Mouse (Mus musculus): ENCODE results near the gene Emilin2. TPM values are rescaled to one million over a fixed set of nuclear protein-coding genes. Genes with fewer than 3 reads are reported as not detected.

Gene Emilin2
- polyA plus RNA-seq, 1 experiment, result 7.9 TPM

GRCm38 (mm10) chr17:71206136-71206893 is 105.5 kb downstream of the Emilin2 start:
- TF ChIP-seq MAX (IDR thresholded peaks at IDR 0.05), result no peak
- TF ChIP-seq USF1 (IDR thresholded peaks at IDR 0.05; ENCODE audit: low read depth), result no peak
- no peak for TF ChIP-seq CTCF (IDR thresholded peaks at IDR 0.05; ENCODE audit: control insufficient read depth, insufficient read depth, insufficient read length)
- no peak for TF ChIP-seq CEBPB (IDR thresholded peaks at IDR 0.05; ENCODE audit: low read depth)
- Histone ChIP-seq H3K79me2 (ENCODE audit: control insufficient read depth, insufficient read depth) (peaks cover 94% of the 10 kb centered on the region), H3K79me3 (ENCODE audit: low read depth) (peaks cover 48% of the 10 kb centered on the region), H3K4me3 (ENCODE audit: insufficient read depth, poor library complexity, severe bottlenecking) (no peak overlapping the region), H3ac (ENCODE audit: control insufficient read depth, insufficient read length, low read depth) (no peak overlapping the region), H3K27me3 (ENCODE audit: control insufficient read depth, insufficient read depth, insufficient read length) (no peaks in the 10 kb centered on the region), H3K36me3 (ENCODE audit: control insufficient read depth, insufficient read depth) (peaks cover 7% of the 10 kb centered on the region)

GRCm38 (mm10) chr17:71204809-71205091 is 107.0 kb downstream of the Emilin2 start:
- peaks cover 52% of the 10 kb centered on the region for H3K79me3 ChIP-seq (ENCODE audit: low read depth)
- H3K27me3 ChIP-seq (ENCODE audit: control insufficient read depth, insufficient read depth, insufficient read length), result no peaks in the 10 kb centered on the region
- TF ChIP-seq MAX (IDR thresholded peaks at IDR 0.05), result no peak
- no peak for TF ChIP-seq CTCF (IDR thresholded peaks at IDR 0.05; ENCODE audit: control insufficient read depth, insufficient read depth, insufficient read length)
- no peak for TF ChIP-seq MYOD1 (IDR thresholded peaks at IDR 0.05; ENCODE audit: control insufficient read depth, insufficient read length, low read depth)
- TF ChIP-seq CEBPB (IDR thresholded peaks at IDR 0.05; ENCODE audit: low read depth), result no peak
- no peak for TF ChIP-seq MYOG (IDR thresholded peaks at IDR 0.05; ENCODE audit: control insufficient read depth, extremely low read depth, insufficient read length)
- no peak for TF ChIP-seq FOSL1 (IDR thresholded peaks at IDR 0.05; ENCODE audit: insufficient read depth, low read length, poor library complexity, severe bottlenecking)
- no peak for TF ChIP-seq USF1 (IDR thresholded peaks at IDR 0.05; ENCODE audit: low read depth)
- H3K79me2 ChIP-seq (ENCODE audit: control insufficient read depth, insufficient read depth), result peaks cover 94% of the 10 kb centered on the region
- no peak overlapping the region for H3K4me3 ChIP-seq (ENCODE audit: insufficient read depth, poor library complexity, severe bottlenecking)
- H3ac ChIP-seq (ENCODE audit: control insufficient read depth, insufficient read length, low read depth), result no peak overlapping the region
- peaks cover 7% of the 10 kb centered on the region for H3K36me3 ChIP-seq (ENCODE audit: control insufficient read depth, insufficient read depth)

- Histone ChIP-seq H3K27me3 (ENCODE audit: control insufficient read depth, insufficient read depth, insufficient read length) (no peaks in the 10 kb centered on the region), H3K36me3 (ENCODE audit: control insufficient read depth, insufficient read depth) (peaks cover 7% of the 10 kb centered on the region), H3ac (ENCODE audit: control insufficient read depth, insufficient read length, low read depth) (no peak overlapping the region), H3K4me3 (ENCODE audit: insufficient read depth, poor library complexity, severe bottlenecking) (no peak overlapping the region), H3K79me2 (ENCODE audit: control insufficient read depth, insufficient read depth) (peaks cover 94% of the 10 kb centered on the region), H3K79me3 (ENCODE audit: low read depth) (peaks cover 52% of the 10 kb centered on the region)
- TF ChIP-seq MYOG (IDR thresholded peaks at IDR 0.05; ENCODE audit: control insufficient read depth, extremely low read depth, insufficient read length) (no peak), MAX (IDR thresholded peaks at IDR 0.05) (no peak), MYOD1 (IDR thresholded peaks at IDR 0.05; ENCODE audit: control insufficient read depth, insufficient read length, low read depth) (no peak), USF1 (IDR thresholded peaks at IDR 0.05; ENCODE audit: low read depth) (no peak), FOSL1 (IDR thresholded peaks at IDR 0.05; ENCODE audit: insufficient read depth, low read length, poor library complexity, severe bottlenecking) (no peak), CTCF (IDR thresholded peaks at IDR 0.05; ENCODE audit: control insufficient read depth, insufficient read depth, insufficient read length) (no peak), CEBPB (IDR thresholded peaks at IDR 0.05; ENCODE audit: low read depth) (no peak)
Measured at GRCm38 (mm10) chr17:71203998-71204808, 107.6 kb downstream of the Emilin2 start.

Other genes starting within 250 kb of the Emilin2 start
- gene Lpin2, start 129.4 kb downstream of the Emilin2 start, polyA plus RNA-seq (2012; fragmentation: generic; extraction: Trizol), result 9.3 TPM
- 0.20 TPM for gene Gm4707, start 147.9 kb upstream of the Emilin2 start, polyA plus RNA-seq (2012; fragmentation: generic; extraction: Trizol)
- gene Smchd1, start 163.4 kb upstream of the Emilin2 start, polyA plus RNA-seq (2012; fragmentation: generic; extraction: Trizol), result 12.7 TPM
- 15.7 TPM for gene Ndc80, start 214.9 kb upstream of the Emilin2 start, polyA plus RNA-seq (2012; fragmentation: generic; extraction: Trizol)
- gene Spdya, start 240.1 kb upstream of the Emilin2 start, polyA plus RNA-seq (2012; fragmentation: generic; extraction: Trizol), result 0.07 TPM